In the genomic region with DNA sequence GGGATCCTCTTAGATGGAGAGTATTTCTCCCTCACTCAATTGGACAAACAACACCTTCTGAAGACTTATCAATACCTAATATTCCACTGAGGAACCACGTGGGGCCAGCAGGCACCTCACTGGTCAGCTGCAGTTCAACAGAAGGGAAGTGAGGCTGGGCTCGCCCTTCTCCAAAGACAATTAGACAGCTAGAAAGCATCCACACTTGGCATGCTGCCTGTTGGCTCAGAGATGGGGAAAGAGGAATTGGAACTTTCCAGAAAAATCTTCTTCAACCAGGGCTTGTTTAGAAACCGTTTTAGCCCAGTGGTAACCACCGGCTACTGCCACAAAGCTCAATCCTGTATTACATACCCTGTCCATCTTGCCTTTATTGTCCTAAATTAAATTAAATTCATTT, we compare ENCODE assay signal across 7 mouse cellular contexts. TPM values are rescaled to one million over a fixed set of nuclear protein-coding genes. Genes with fewer than 3 reads are reported as not detected.
DNase-seq lines count a peak whose midpoint lies in the region; ATAC-seq lines count a peak whose summit lies in the region.

No protein-coding gene starts in this region.

- WGBS in forebrain, embryonic 13.5 days = 68% methylated on average over 4 of the region's 4 CpGs

- no peak overlapping the region for H3K4me2 ChIP-seq in forebrain, embryonic 13.5 days

- H3K27me3 ChIP-seq in forebrain, embryonic 13.5 days = 0 out of 2 replicates have a peak, but pooled peaks cover 4% of the 10 kb centered on the region

- H3K9me3 ChIP-seq in forebrain, embryonic 13.5 days (replicated peaks) = no peaks in the 10 kb centered on the region

- no peak overlapping the region for H3K27ac ChIP-seq in forebrain, embryonic 13.5 days

- intact Hi-C loops in heart, postnatal 14 days (cut with DNase I) = no loop called here

- no peak overlapping the region for H3K4me3 ChIP-seq in forebrain, embryonic 13.5 days

- no peaks in the 10 kb centered on the region for H3K36me3 ChIP-seq in forebrain, embryonic 13.5 days (ENCODE audit: poor library complexity, severe bottlenecking)

- peak; percentile 26 for DNase-seq in ovary, postnatal 14 days (ENCODE audit: low spot score)
- DNase-seq in ovary, adult 18-20 months (ENCODE audit: low spot score) = no peak
- DNase-seq in brain, adult 2 months (ENCODE audit: low read depth, low spot score) = peak; percentile 18
- DNase-seq in heart, postnatal 14 days = peak; percentile 66 to 75
- peak; percentile 78 to 80 for DNase-seq in lung, postnatal 4 days
- no peak for DNase-seq in layer of hippocampus, postnatal 14 days (ENCODE audit: low spot score in 2 of 2)

- no peak overlapping the region for H3K9ac ChIP-seq in forebrain, embryonic 13.5 days

- H3K4me1 ChIP-seq in forebrain, embryonic 13.5 days = peaks cover 8% of the 10 kb centered on the region

- no peak for ATAC-seq in forebrain, embryonic 13.5 days

RNA-seq across cellular contexts. Expression of a gene that starts 4.4 kb away (rescaled TPM):
- under 1 TPM; 0.39 to 0.41 TPM for total RNA-seq in heart, postnatal 14 days (2021)
- total RNA-seq in layer of hippocampus, postnatal 14 days (2021) = 10 to 100 TPM; 13.9 to 14.6 TPM
- 3.0 and 3.5 TPM in 2 replicates for polyA plus RNA-seq in forebrain, embryonic 13.5 days (2015; fragmentation: Nextera tagmentation; extraction: Ambion mirVana)

Comparison
In these comparisons a context has a peak if more than half of its experiments do, and no peak if none do; other contexts are left out.
1. DNase-seq: peak in ovary, postnatal 14 days (single experiment), brain, adult 2 months (single experiment), heart, postnatal 14 days (2 of 2) and lung, postnatal 4 days (2 of 2); none in ovary, adult 18-20 months (single experiment) and layer of hippocampus, postnatal 14 days (0 of 2).
2. RNA of a gene that starts 4.4 kb away (total RNA-seq): 13.9 to 14.6 TPM in layer of hippocampus, postnatal 14 days; 0.39 to 0.41 TPM in heart, postnatal 14 days; every median in the first group is over 10 times any median in the second.